Mouse (Mus musculus) subcutaneous adipose tissue, adult 2 months (tissue): ENCODE data around the gene Gm10642. TPM values are rescaled to one million over a fixed set of nuclear protein-coding genes. Genes with fewer than 3 reads are reported as not detected.

Experiments used
- polyA plus RNA-seq: library from polyadenylated mRNA; depleted of rRNA; stranded (reverse); fragments of >200 nt; gene quantifications from 2 replicates; pipeline ENCODE4 v1.2.3, GENCODE M21; 2012; ENCODE audit warnings: low replicate concordance; rRNA removed

Gm10642 gene
- polyA plus RNA-seq = 1.6 and 2.9 TPM in 2 replicates

DNA sequence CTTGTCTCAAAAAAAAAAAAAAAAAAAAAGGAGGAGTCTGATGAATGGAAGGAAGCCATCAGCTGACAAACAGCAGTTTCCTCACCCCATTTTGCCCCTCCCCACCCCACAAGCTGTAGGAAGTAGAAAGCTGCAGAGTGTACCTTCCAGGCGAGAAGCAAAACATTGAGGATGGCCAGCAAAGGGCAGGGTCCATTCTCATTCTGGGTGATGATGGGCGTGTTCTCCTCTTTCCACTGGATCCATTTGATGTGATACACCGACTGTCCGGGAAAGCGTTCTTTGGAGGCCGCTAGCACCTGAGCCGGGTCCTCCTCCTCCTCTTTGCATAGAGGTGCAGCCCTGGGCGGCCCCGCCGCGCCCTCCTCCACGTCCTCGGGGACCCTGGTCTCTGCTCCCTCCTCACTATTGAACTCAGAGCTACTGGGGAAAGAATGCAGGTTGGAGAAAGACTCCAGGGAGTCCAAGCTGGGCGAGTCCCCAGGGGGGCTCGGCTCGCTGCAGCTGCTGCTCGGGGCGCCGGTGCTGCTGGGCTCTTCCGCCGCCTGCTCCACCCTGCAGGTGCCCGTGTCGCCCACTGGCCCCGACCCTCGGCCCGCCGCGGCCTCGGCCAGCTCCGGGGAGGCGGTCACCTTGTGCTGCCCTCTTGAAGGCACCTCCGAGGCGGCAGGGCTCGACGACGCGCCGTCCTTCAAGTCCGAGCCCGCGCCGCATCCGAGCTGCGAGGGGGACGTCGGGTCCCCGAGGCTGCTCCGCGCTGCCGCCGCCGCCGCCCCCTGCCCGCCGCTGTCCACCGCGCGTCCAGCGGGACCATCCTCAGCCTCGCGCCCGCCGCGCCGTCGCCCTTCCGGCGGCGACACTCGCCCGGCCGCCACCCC is at the start of gene Gm10642:
Gm10642 (plus strand) TSS at position 122 of the 878 bp plus-strand sequence.

DNA sequence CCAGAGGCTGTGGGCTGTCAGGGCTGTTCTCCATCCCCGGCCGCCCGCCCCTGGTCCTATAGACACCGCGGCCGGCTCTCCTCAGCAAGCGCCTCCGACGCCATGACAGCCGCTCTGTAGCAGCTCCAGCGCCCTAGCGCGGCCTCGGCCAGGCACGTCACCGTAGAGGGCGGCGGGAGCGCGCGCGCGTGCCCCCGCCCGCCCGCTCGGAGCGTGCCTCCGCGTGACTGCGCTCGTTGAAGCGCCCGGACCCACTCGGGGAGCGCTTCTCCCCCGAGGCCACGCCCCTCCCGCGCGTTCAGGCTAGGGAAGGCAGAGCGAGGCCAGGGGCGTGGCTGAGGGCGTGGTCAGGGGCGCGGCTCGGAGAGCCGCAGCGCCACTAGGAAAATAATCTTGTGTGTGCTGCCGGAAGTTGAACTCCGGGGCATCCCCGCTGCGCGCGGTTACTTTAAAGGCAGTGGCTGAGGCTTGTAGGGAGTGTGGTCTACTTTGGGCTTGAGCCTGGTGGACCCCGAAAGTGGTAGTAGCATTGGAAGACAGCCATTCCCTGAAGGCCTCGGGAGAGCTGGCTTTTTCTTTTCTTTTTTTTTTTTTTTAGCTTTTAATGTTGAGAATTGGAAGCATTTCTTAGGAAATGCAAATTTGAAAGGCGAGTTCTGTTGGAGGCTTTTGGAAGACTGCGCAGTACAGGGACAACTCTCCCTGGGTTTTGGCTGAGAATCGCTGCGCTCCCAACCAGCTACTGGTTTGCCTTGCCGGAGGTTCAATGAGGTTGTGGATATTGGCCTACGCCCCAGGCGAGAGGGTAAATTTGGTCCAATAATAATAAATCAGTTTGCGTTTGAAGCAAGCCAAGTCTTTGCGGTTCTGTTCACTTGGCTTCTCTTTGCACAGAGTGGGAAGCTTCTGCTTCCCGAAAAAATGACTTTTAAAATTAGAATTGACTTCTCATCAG is 1.2 kb downstream of the Gm10642 start, which contains the start of gene Mindy2:
Mindy2 (minus strand) TSS at position 162 of the 955 bp plus-strand sequence.

DNA sequence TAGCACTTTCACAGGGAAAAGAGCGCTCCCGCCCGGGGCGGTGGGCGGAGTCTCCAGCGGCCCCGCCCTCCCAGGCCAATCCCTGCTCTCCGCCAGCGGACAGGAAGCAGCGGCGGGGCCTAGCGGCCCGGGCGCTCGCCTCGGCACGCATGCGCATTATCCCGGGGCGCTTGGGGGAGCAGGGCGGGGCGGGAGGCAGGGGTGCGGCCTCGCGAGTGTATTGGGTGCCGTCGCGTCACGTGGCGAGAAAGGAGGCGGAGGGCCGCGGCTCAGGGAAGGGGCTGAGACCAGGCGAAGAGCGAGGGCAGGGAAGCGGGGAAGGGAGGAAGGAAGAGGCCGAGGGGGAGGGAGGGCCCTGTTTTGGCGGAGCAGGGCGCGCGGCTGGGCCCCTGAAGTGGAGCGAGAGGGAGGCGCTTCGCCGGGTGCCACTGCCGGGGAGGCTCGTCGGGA is 22.7 kb downstream of the Gm10642 start, which contains the start of gene Adam10:
Adam10 (plus strand) TSS at position 316 of the 450 bp plus-strand sequence.

Other genes starting within 250 kb of the Gm10642 start
- gene Ccnb2, start 234.7 kb upstream of the Gm10642 start, polyA plus RNA-seq = 2.1 and 14.1 TPM in 2 replicates
- 35.8 and 41.8 TPM in 2 replicates for gene Rnf111, start 152.5 kb upstream of the Gm10642 start, polyA plus RNA-seq
- gene Sltm, start 113.5 kb upstream of the Gm10642 start, polyA plus RNA-seq = 6.9 and 11.0 TPM in 2 replicates
- gene Mindy2, start 923 bp downstream of the Gm10642 start, polyA plus RNA-seq = 7.2 and 9.8 TPM in 2 replicates
- gene Adam10, start 22.7 kb downstream of the Gm10642 start, polyA plus RNA-seq = 15.3 and 33.6 TPM in 2 replicates